ENCODE assay signal across 8 mouse cellular contexts in the genomic region with DNA sequence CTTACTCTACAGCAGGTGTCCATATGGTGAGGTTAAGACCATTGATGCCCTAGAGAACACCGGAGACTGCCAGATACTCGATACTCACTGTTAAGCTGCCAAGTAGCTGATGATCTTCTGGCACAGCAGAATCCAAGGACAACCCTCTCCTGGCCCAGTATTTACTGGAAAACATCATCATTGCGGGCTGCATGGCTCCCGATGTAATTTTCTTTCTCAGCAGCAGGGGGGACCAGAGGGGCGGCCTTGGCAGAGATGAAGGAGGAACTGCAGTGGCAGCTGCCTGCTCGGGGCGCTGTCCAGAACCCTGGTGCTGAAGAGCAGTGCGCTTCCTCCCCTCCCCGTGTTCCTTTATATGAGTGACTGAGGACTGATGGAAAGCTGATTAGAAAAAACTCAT. TPM values are rescaled to one million over a fixed set of nuclear protein-coding genes. Genes with fewer than 3 reads are reported as not detected.
DNase-seq lines count a peak whose midpoint lies in the region; ATAC-seq and TF ChIP-seq lines count a peak whose summit lies in the region.

A gene (minus strand): TSS at position 326 of the 400 bp plus-strand sequence.

- ATAC-seq in kidney, embryonic 14.5 days (ENCODE audit: low FRiP score, low TSS enrichment): peak; percentile 87
- ATAC-seq in liver, embryonic 12.5 days: peak; percentile 42; the same call in 1 of the 2 replicates

- no peaks in the 10 kb centered on the region for H3K79me2 ChIP-seq in heart, adult 2 months (replicated peaks; ENCODE audit: control insufficient read depth, insufficient read depth, low read length)

- H3K4me2 ChIP-seq in kidney, embryonic 14.5 days (replicated peaks; ENCODE audit: low read depth, low read length): no peak within 1 kb of the TSS
- no peak within 1 kb of the TSS for H3K4me2 ChIP-seq in liver, embryonic 12.5 days

- H3K9ac ChIP-seq in heart, adult 2 months (ENCODE audit: low read depth, low read length): no peak within 1 kb of the TSS
- H3K9ac ChIP-seq in kidney, embryonic 14.5 days (ENCODE audit: low read depth, low read length): no peak within 1 kb of the TSS
- no peak within 1 kb of the TSS for H3K9ac ChIP-seq in liver, embryonic 12.5 days

- no peaks in the 10 kb centered on the region for H3K9me3 ChIP-seq in kidney, embryonic 14.5 days (ENCODE audit: control insufficient read depth, low read length)
- no peaks in the 10 kb centered on the region for H3K9me3 ChIP-seq in liver, embryonic 12.5 days (replicated peaks)

- DNase-seq in left cerebral cortex, adult 11 months (ENCODE audit: low spot score): peak; percentile 7
- no peak for DNase-seq in left cerebral cortex, adult 8-10 months (ENCODE audit: low spot score in 2 of 2)
- peak; percentile 55 for DNase-seq in embryo, embryonic 11.5 days (ENCODE audit: low read depth, low spot score)
- DNase-seq in heart, adult 2 months: peak; percentile 28 to 62
- DNase-seq in natural killer cell, adult 2 months (ENCODE audit: low spot score in 2 of 2): peak; percentile 14 to 52
- DNase-seq in splenic B cell, adult 2 months (ENCODE audit: low read depth, low spot score): peak; percentile 68

- no peak for TF ChIP-seq POLR2A in heart, adult 2 months (IDR thresholded peaks at IDR 0.05; ENCODE audit: insufficient read depth, low read depth, low read length)

- H3K27me3 ChIP-seq in heart, adult 2 months (ENCODE audit: control insufficient read depth, insufficient read depth, low read length): no peaks in the 10 kb centered on the region
- H3K27me3 ChIP-seq in kidney, embryonic 14.5 days (ENCODE audit: control insufficient read depth, insufficient read depth, low read length): no peaks in the 10 kb centered on the region
- no peaks in the 10 kb centered on the region for H3K27me3 ChIP-seq in liver, embryonic 12.5 days (replicated peaks)
- no peaks in the 10 kb centered on the region; the same call in 1 of the 2 replicates for H3K27me3 ChIP-seq in splenic B cell, adult 2 months (ENCODE audit: control insufficient read depth, insufficient read depth, low read length, poor library complexity, severe bottlenecking)

- no peak for TF ChIP-seq EP300 in heart, adult 2 months (IDR thresholded peaks at IDR 0.05; ENCODE audit: insufficient read depth, low read depth, low read length)

- H3K4me1 ChIP-seq in heart, adult 2 months (ENCODE audit: control insufficient read depth, insufficient read depth, low read length): no peaks in the 10 kb centered on the region
- no peaks in the 10 kb centered on the region for H3K4me1 ChIP-seq in kidney, embryonic 14.5 days (ENCODE audit: control insufficient read depth, insufficient read depth, low read length)
- no peaks in the 10 kb centered on the region for H3K4me1 ChIP-seq in liver, embryonic 12.5 days

- no peak within 1 kb of the TSS for H3K4me3 ChIP-seq in heart, adult 2 months
- H3K4me3 ChIP-seq in kidney, embryonic 14.5 days (ENCODE audit: low read length): no peak within 1 kb of the TSS
- no peak within 1 kb of the TSS for H3K4me3 ChIP-seq in liver, embryonic 12.5 days

- intact Hi-C loops in heart, adult 2 months (cut with DNase I): no loop called here

- WGBS in heart, adult 2 months: 11% methylated on average over 9 of the region's 9 CpGs
- WGBS in kidney, embryonic 14.5 days: 8% methylated on average over 9 of the region's 9 CpGs
- whole genome bisulfite sequencing in liver, embryonic 12.5 days (ENCODE audit: insufficient replicate concordance): 9% methylated on average over 9 of the region's 9 CpGs

- H3K36me3 ChIP-seq in heart, adult 2 months (ENCODE audit: control insufficient read depth, insufficient read depth, low read length): no peaks in the 10 kb centered on the region
- no peaks in the 10 kb centered on the region for H3K36me3 ChIP-seq in kidney, embryonic 14.5 days (ENCODE audit: control insufficient read depth, insufficient read depth, low read length)
- H3K36me3 ChIP-seq in liver, embryonic 12.5 days: no peaks in the 10 kb centered on the region
- H3K36me3 ChIP-seq in splenic B cell, adult 2 months (ENCODE audit: control insufficient read depth, insufficient read depth, low read length, poor library complexity, severe bottlenecking): no peaks in the 10 kb centered on the region

- TF ChIP-seq CTCF in heart, adult 2 months (IDR thresholded peaks at IDR 0.05): peak; percentile 64

- H3K27ac ChIP-seq in heart, adult 2 months: no peak within 1 kb of the TSS
- H3K27ac ChIP-seq in kidney, embryonic 14.5 days (ENCODE audit: low read depth, low read length): no peak within 1 kb of the TSS
- H3K27ac ChIP-seq in liver, embryonic 12.5 days: no peak within 1 kb of the TSS

RNA-seq across cellular contexts. Expression of the gene that starts here (rescaled TPM):
- under 1 TPM; 0.32 to 0.76 (median 0.51) TPM for total RNA-seq in left cerebral cortex, adult 8-10 months (2022)
- not detected for total RNA-seq in heart, adult 2 months (2021)
- polyA plus RNA-seq in heart, adult 2 months (2012; rRNA removed): not detected in 2 replicates
- not detected in 2 replicates for polyA plus RNA-seq in kidney, embryonic 14.5 days (2014; fragmentation: Nextera tagmentation; extraction: Ambion mirVana)
- not detected in 2 replicates for polyA plus RNA-seq in liver, embryonic 12.5 days (2016; fragmentation: Nextera tagmentation; extraction: Ambion mirVana)

Comparison
In these comparisons a context has a peak if more than half of its experiments do, and no peak if none do; other contexts are left out.
1. DNase-seq: peak in left cerebral cortex, adult 11 months (single experiment), embryo, embryonic 11.5 days (single experiment), natural killer cell, adult 2 months (2 of 2) and splenic B cell, adult 2 months (single experiment); none in left cerebral cortex, adult 8-10 months (0 of 2).
2. Peak in DNase-seq in heart, adult 2 months; RNA of the gene not detected or under 1 TPM.
3. Peak in ATAC-seq in kidney, embryonic 14.5 days; RNA of the gene not detected or under 1 TPM.
4. Peak in ATAC-seq in liver, embryonic 12.5 days; RNA of the gene not detected or under 1 TPM.